Mouse (Mus musculus) C2C12 (cell line): ENCODE measurements around the gene Wdr83os. TPM values are rescaled to one million over a fixed set of nuclear protein-coding genes. Genes with fewer than 3 reads are reported as not detected.
A peak's percentile ranks its signal among the peaks of the same experiment; 100 is the strongest.

Source experiments
- H3K27me3 ChIP-seq: one replicate; pipeline ENCODE4 v1.6.1; 2011; ENCODE audit not compliant: control insufficient read depth, insufficient read depth, insufficient read length
- H3K36me3 ChIP-seq: one replicate; pipeline ENCODE4 v1.6.1; 2011; ENCODE audit not compliant: control insufficient read depth, insufficient read depth
- H3K4me3 ChIP-seq: one replicate; pipeline ENCODE4 v1.5.1; 2011; ENCODE audit warnings: mild to moderate bottlenecking, control low read depth; ENCODE audit not compliant: poor library complexity, insufficient read depth, severe bottlenecking
- H3K79me2 ChIP-seq: one replicate; pipeline ENCODE4 v1.6.1; 2011; ENCODE audit not compliant: control insufficient read depth, insufficient read depth
- H3K79me3 ChIP-seq: one replicate; pipeline ENCODE4 v1.6.1; 2011; ENCODE audit warnings: low read depth, control low read depth
- H3ac ChIP-seq: one replicate; pipeline ENCODE3; 2011; ENCODE audit warnings: low read depth; ENCODE audit not compliant: control insufficient read depth, insufficient read length
- CEBPB ChIP-seq: IDR thresholded peaks from one replicate; pipeline ENCODE4 v1.6.1; 2011; ENCODE audit warnings: low read depth, mild to moderate bottlenecking, control low read depth, moderate library complexity
- CTCF ChIP-seq: IDR thresholded peaks from one replicate; pipeline ENCODE4 v1.5.1; 2011; ENCODE audit not compliant: control insufficient read depth, insufficient read depth, insufficient read length
- FOSL1 ChIP-seq: IDR thresholded peaks from one replicate; pipeline ENCODE4 v1.8.0; 2011; ENCODE audit warnings: mild to moderate bottlenecking, low read length; ENCODE audit not compliant: poor library complexity, insufficient read depth, severe bottlenecking
- MAX ChIP-seq: IDR thresholded peaks from one replicate; pipeline ENCODE4 v1.6.1; 2011; ENCODE audit warnings: mild to moderate bottlenecking, control low read depth
- MYOD1 ChIP-seq: IDR thresholded peaks from one replicate; pipeline ENCODE4 v1.6.1; 2011; ENCODE audit warnings: low read depth; ENCODE audit not compliant: control insufficient read depth, insufficient read length
- MYOG ChIP-seq: IDR thresholded peaks from one replicate; pipeline ENCODE4 v1.6.1; 2011; ENCODE audit not compliant: control insufficient read depth, insufficient read length; ENCODE audit errors: extremely low read depth
- USF1 ChIP-seq: IDR thresholded peaks from one replicate; pipeline ENCODE4 v1.6.1; 2011; ENCODE audit warnings: low read depth, mild to moderate bottlenecking, control low read depth, moderate library complexity
- polyA plus RNA-seq: library from polyadenylated mRNA; unstranded; fragments of >200 nt; fragmentation: generic; extraction: Trizol; gene quantifications from one replicate; pipeline ENCODE4 v1.2.1, GENCODE M21; 2012; ENCODE audit warnings: missing spikeins

Gene Wdr83os
- polyA plus RNA-seq, 1 experiment: 152 TPM

- Histone ChIP-seq H3K36me3 (peaks cover 80% of the 10 kb centered on the region), H3K27me3 (no peaks in the 10 kb centered on the region), H3K79me2 (peaks cover 87% of the 10 kb centered on the region), H3K79me3 (peaks cover 44% of the 10 kb centered on the region), H3ac (no peak overlapping the region), H3K4me3 (no peak overlapping the region)
- TF ChIP-seq MYOD1 (no peak), MAX (no peak), CTCF (no peak), MYOG (no peak), CEBPB (no peak), USF1 (no peak), FOSL1 (no peak)
These were observed 36.9 kb upstream of the Wdr83os start for GRCm38 (mm10) chr8:85043619-85044018.

GRCm38 (mm10) chr8:85057367-85057766, 23.2 kb upstream of the Wdr83os start:
- H3K36me3 ChIP-seq: peaks cover 44% of the 10 kb centered on the region
- no peak overlapping the region for H3K4me3 ChIP-seq
- peaks cover 20% of the 10 kb centered on the region for H3K79me2 ChIP-seq
- TF ChIP-seq MYOG: no peak
- TF ChIP-seq CEBPB: no peak
- no peak for TF ChIP-seq USF1
- no peak for TF ChIP-seq CTCF
- no peak for TF ChIP-seq MAX
- no peak for TF ChIP-seq MYOD1
- no peak for TF ChIP-seq FOSL1
- no peaks in the 10 kb centered on the region for H3K27me3 ChIP-seq
- H3ac ChIP-seq: no peak overlapping the region
- H3K79me3 ChIP-seq: peaks cover 3% of the 10 kb centered on the region

- Histone ChIP-seq H3ac (peak within 1 kb of the TSS; percentile 50), H3K27me3 (no peaks in the 10 kb centered on the region), H3K36me3 (peaks cover 20% of the 10 kb centered on the region), H3K79me2 (peaks cover 22% of the 10 kb centered on the region), H3K79me3 (peaks cover 7% of the 10 kb centered on the region), H3K4me3 (peak within 1 kb of the TSS; percentile 83)
- no peak for TF ChIP-seq FOSL1
- TF ChIP-seq MYOG: no peak
- TF ChIP-seq MAX: no peak
- TF ChIP-seq CTCF: no peak
- TF ChIP-seq MYOD1: no peak
- no peak for TF ChIP-seq USF1
- no peak for TF ChIP-seq CEBPB
These were observed 20.5 kb upstream of the Wdr83os start, which contains the start of gene Fbxw9 for GRCm38 (mm10) chr8:85059879-85060616. TSS of gene Fbxw9 (plus strand) at chr8:85060055.

- Histone ChIP-seq H3K27me3 (no peaks in the 10 kb centered on the region), H3K36me3 (no peaks in the 10 kb centered on the region), H3K79me2 (peaks cover 22% of the 10 kb centered on the region), H3ac (no peak overlapping the region), H3K79me3 (peaks cover 7% of the 10 kb centered on the region), H3K4me3 (no peak overlapping the region)
- TF ChIP-seq CEBPB: no peak
- no peak for TF ChIP-seq MYOG
- TF ChIP-seq MYOD1: no peak
- no peak for TF ChIP-seq USF1
- TF ChIP-seq CTCF: no peak
These were observed 17.9 kb upstream of the Wdr83os start for GRCm38 (mm10) chr8:85062603-85063002.

GRCm38 (mm10) chr8:85065213-85065612, 15.3 kb upstream of the Wdr83os start:
- Histone ChIP-seq H3K27me3 (no peaks in the 10 kb centered on the region), H3K79me3 (peaks cover 7% of the 10 kb centered on the region), H3K36me3 (peaks cover 3% of the 10 kb centered on the region), H3K79me2 (peaks cover 21% of the 10 kb centered on the region), H3K4me3 (no peak overlapping the region), H3ac (no peak overlapping the region)
- TF ChIP-seq CEBPB (no peak), MYOG (no peak), CTCF (no peak)

GRCm38 (mm10) chr8:85067155-85067554, 13.4 kb upstream of the Wdr83os start:
- H3K4me3 ChIP-seq: no peak overlapping the region
- H3K27me3 ChIP-seq: no peaks in the 10 kb centered on the region
- H3K79me3 ChIP-seq: peaks cover 7% of the 10 kb centered on the region
- H3K79me2 ChIP-seq: peaks cover 9% of the 10 kb centered on the region
- H3ac ChIP-seq: no peak overlapping the region
- H3K36me3 ChIP-seq: peaks cover 3% of the 10 kb centered on the region
- no peak for TF ChIP-seq FOSL1
- no peak for TF ChIP-seq CTCF
- TF ChIP-seq CEBPB: no peak
- no peak for TF ChIP-seq MYOG
- TF ChIP-seq MAX: no peak
- no peak for TF ChIP-seq MYOD1
- TF ChIP-seq USF1: no peak
